18 mouse cellular contexts compared by ENCODE assay signal in the genomic region with DNA sequence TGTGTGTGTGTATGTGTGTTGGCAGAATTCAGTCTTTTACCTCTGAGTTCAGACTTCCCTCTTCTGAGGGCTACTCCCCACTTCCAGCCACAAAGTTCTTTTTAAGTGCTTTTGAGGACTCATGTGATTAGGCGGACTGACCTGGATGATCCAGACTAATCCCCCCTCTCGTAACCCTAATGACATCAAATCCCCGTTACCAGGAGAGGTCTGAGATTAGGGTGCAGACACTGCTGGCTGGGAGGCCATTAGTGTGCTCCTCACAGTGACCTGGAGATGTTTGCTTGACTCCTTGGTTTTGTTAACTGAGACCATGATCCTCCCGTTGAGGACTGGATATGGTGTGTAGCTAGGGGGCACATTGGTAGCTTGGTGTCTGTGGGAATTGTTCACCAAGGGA. TPM values are rescaled to one million over a fixed set of nuclear protein-coding genes. Genes with fewer than 3 reads are reported as not detected.
A peak's percentile ranks its signal among the peaks of the same experiment; 100 is the strongest.
DNase-seq lines count a peak whose midpoint lies in the region; ATAC-seq and TF ChIP-seq lines count a peak whose summit lies in the region.
"Had no signal": no experiment of that assay in that cellular context is flagged by ENCODE, and none has a peak within 500 bp of the region (broad histone marks: within the 10 kb centered on the region; RNA-seq: fewer than 3 reads in every experiment).

No protein-coding gene starts in this region.

- no peak overlapping the region for H3K9ac ChIP-seq in forebrain, embryonic 12.5 days
- H3K9ac ChIP-seq in forebrain, postnatal 0 days: no peak overlapping the region
- peak overlapping the region; percentile 26; the same call in 1 of the 2 replicates for H3K9ac ChIP-seq in hindbrain, embryonic 13.5 days
- H3K9ac ChIP-seq in stomach, embryonic 16.5 days (ENCODE audit: low read length): no peak overlapping the region
- H3K9ac ChIP-seq in stomach, postnatal 0 days (ENCODE audit: low read length): no peak overlapping the region
- H3K9ac ChIP-seq in lung, postnatal 0 days (replicated peaks; ENCODE audit: low read depth): no peak overlapping the region
- H3K9ac ChIP-seq: embryonic facial prominence, embryonic 15.5 days; intestine, embryonic 15.5 days; limb, embryonic 12.5 days; liver, embryonic 13.5 days; lung, embryonic 15.5 days had no signal

- peaks cover 66% of the 10 kb centered on the region for H3K4me1 ChIP-seq in forebrain, embryonic 12.5 days
- H3K4me1 ChIP-seq in forebrain, postnatal 0 days (ENCODE audit: insufficient read depth): peaks cover 13% of the 10 kb centered on the region; the same call in 1 of the 2 replicates
- peaks cover 94% of the 10 kb centered on the region for H3K4me1 ChIP-seq in hindbrain, embryonic 13.5 days (replicated peaks)
- peaks cover 51% of the 10 kb centered on the region for H3K4me1 ChIP-seq in hindbrain, embryonic 10.5 days (replicated peaks)
- peaks cover 9% of the 10 kb centered on the region for H3K4me1 ChIP-seq in stomach, embryonic 16.5 days (ENCODE audit: control insufficient read depth, insufficient read depth, low read length)
- no peaks in the 10 kb centered on the region for H3K4me1 ChIP-seq in stomach, postnatal 0 days (replicated peaks; ENCODE audit: control insufficient read depth, insufficient read depth)
- 0 out of 2 replicates have a peak, but pooled peaks cover 3% of the 10 kb centered on the region for H3K4me1 ChIP-seq in lung, postnatal 0 days (ENCODE audit: insufficient read depth, low read depth, low read length)

- peak overlapping the region; percentile 70; the same call in 1 of the 2 replicates for H3K27ac ChIP-seq in forebrain, embryonic 12.5 days
- no peak overlapping the region for H3K27ac ChIP-seq in forebrain, postnatal 0 days (ENCODE audit: low read depth, low read length)
- peak overlapping the region; percentile 69 for H3K27ac ChIP-seq in hindbrain, embryonic 13.5 days
- H3K27ac ChIP-seq in hindbrain, embryonic 10.5 days: no peak overlapping the region
- H3K27ac ChIP-seq in stomach, embryonic 16.5 days (ENCODE audit: low read length): no peak overlapping the region
- H3K27ac ChIP-seq in stomach, postnatal 0 days (replicated peaks): no peak overlapping the region
- H3K27ac ChIP-seq in lung, postnatal 0 days (ENCODE audit: low read length): no peak overlapping the region
- H3K27ac ChIP-seq: embryonic facial prominence, embryonic 15.5 days; gastrocnemius, adult 2 months; intestine, embryonic 15.5 days; limb, embryonic 12.5 days; liver, embryonic 13.5 days; lung, embryonic 15.5 days had no signal

- WGBS in forebrain, embryonic 12.5 days: 30% methylated on average over 4 of the region's 4 CpGs
- 39% methylated on average over 4 of the region's 4 CpGs for WGBS in forebrain, postnatal 0 days
- WGBS in hindbrain, embryonic 13.5 days: 74% methylated on average over 4 of the region's 4 CpGs
- WGBS in hindbrain, embryonic 10.5 days: 77% methylated on average over 4 of the region's 4 CpGs
- WGBS in stomach, embryonic 16.5 days: 63% methylated on average over 4 of the region's 4 CpGs
- 60% methylated on average over 4 of the region's 4 CpGs for WGBS in stomach, postnatal 0 days
- WGBS in lung, postnatal 0 days: 59% methylated on average over 4 of the region's 4 CpGs

- no peak overlapping the region for H3K4me3 ChIP-seq in forebrain, embryonic 12.5 days (replicated peaks)
- no peak overlapping the region for H3K4me3 ChIP-seq in forebrain, postnatal 0 days (ENCODE audit: low read depth, low read length)
- H3K4me3 ChIP-seq in hindbrain, embryonic 13.5 days: no peak overlapping the region
- H3K4me3 ChIP-seq in hindbrain, embryonic 10.5 days: no peak overlapping the region
- H3K4me3 ChIP-seq in stomach, embryonic 16.5 days (replicated peaks; ENCODE audit: low read length): no peak overlapping the region
- no peak overlapping the region for H3K4me3 ChIP-seq in stomach, postnatal 0 days (ENCODE audit: low read depth, low read length)
- H3K4me3 ChIP-seq in lung, postnatal 0 days (ENCODE audit: low read depth, low read length): no peak overlapping the region
- H3K4me3 ChIP-seq: embryonic facial prominence, embryonic 15.5 days; gastrocnemius, adult 2 months; intestine, embryonic 15.5 days; limb, embryonic 12.5 days; liver, embryonic 13.5 days; lung, embryonic 15.5 days had no signal

- DNase-seq in forebrain, postnatal 0 days: no peak
- no peak for DNase-seq in hindbrain, embryonic 10.5 days (ENCODE audit: low spot score)
- DNase-seq in stomach, postnatal 0 days (ENCODE audit: low spot score): no peak
- DNase-seq in lung, postnatal 0 days (ENCODE audit: low spot score): no peak
- DNase-seq in lung, postnatal 14 days: no peak
- DNase-seq: liver, embryonic 13.5 days; thymus, postnatal 25 days had no signal

- TF ChIP-seq EP300 in stomach, postnatal 0 days (optimal IDR thresholded peaks at IDR 0.05): no peak
- TF ChIP-seq EP300 in lung, postnatal 0 days (IDR thresholded peaks at IDR 0.05): no peak

- no peak for TF ChIP-seq CTCF in forebrain, postnatal 0 days (IDR thresholded peaks at IDR 0.05; ENCODE audit: low read depth)
- TF ChIP-seq CTCF in stomach, postnatal 0 days (IDR thresholded peaks at IDR 0.05; ENCODE audit: low read depth): no peak
- TF ChIP-seq CTCF in lung, postnatal 0 days (IDR thresholded peaks at IDR 0.05): no peak

- H3K4me2 ChIP-seq in forebrain, embryonic 12.5 days: no peak overlapping the region
- H3K4me2 ChIP-seq in forebrain, postnatal 0 days (ENCODE audit: low read depth): no peak overlapping the region
- no peak overlapping the region for H3K4me2 ChIP-seq in hindbrain, embryonic 13.5 days
- no peak overlapping the region for H3K4me2 ChIP-seq in stomach, embryonic 16.5 days (ENCODE audit: low read depth, low read length)
- no peak overlapping the region for H3K4me2 ChIP-seq in stomach, postnatal 0 days (replicated peaks; ENCODE audit: low read depth)
- H3K4me2 ChIP-seq in lung, postnatal 0 days (replicated peaks; ENCODE audit: low read depth, low read length): no peak overlapping the region
- H3K4me2 ChIP-seq: embryonic facial prominence, embryonic 15.5 days; intestine, embryonic 15.5 days; limb, embryonic 12.5 days; liver, embryonic 13.5 days; lung, embryonic 15.5 days had no signal

- no peak for ATAC-seq in forebrain, embryonic 12.5 days (ENCODE audit: low FRiP score)
- ATAC-seq in forebrain, postnatal 0 days: no peak
- ATAC-seq in hindbrain, embryonic 13.5 days (ENCODE audit: low FRiP score): no peak
- ATAC-seq in stomach, embryonic 16.5 days (ENCODE audit: insufficient read depth, low FRiP score): peak; percentile 9; the same call in 1 of the 2 replicates
- no peak for ATAC-seq in stomach, postnatal 0 days (ENCODE audit: low FRiP score, low TSS enrichment)
- ATAC-seq in lung, postnatal 0 days: no peak

- H3K9me3 ChIP-seq in forebrain, embryonic 12.5 days: no peaks in the 10 kb centered on the region
- H3K9me3 ChIP-seq in forebrain, postnatal 0 days (ENCODE audit: low read length): no peaks in the 10 kb centered on the region
- H3K9me3 ChIP-seq in hindbrain, embryonic 13.5 days: no peaks in the 10 kb centered on the region
- H3K9me3 ChIP-seq in hindbrain, embryonic 10.5 days: no peaks in the 10 kb centered on the region
- H3K9me3 ChIP-seq in stomach, embryonic 16.5 days (replicated peaks; ENCODE audit: control insufficient read depth, low read length): no peaks in the 10 kb centered on the region
- no peaks in the 10 kb centered on the region for H3K9me3 ChIP-seq in stomach, postnatal 0 days (ENCODE audit: control insufficient read depth, low read length)
- no peaks in the 10 kb centered on the region for H3K9me3 ChIP-seq in lung, postnatal 0 days (ENCODE audit: low read length)
- H3K9me3 ChIP-seq: embryonic facial prominence, embryonic 15.5 days; intestine, embryonic 15.5 days; limb, embryonic 12.5 days; liver, embryonic 13.5 days; lung, embryonic 15.5 days had no signal

- no peaks in the 10 kb centered on the region for H3K27me3 ChIP-seq in forebrain, embryonic 12.5 days
- H3K27me3 ChIP-seq in forebrain, postnatal 0 days (ENCODE audit: insufficient read depth, low read length): no peaks in the 10 kb centered on the region
- H3K27me3 ChIP-seq in hindbrain, embryonic 13.5 days: no peaks in the 10 kb centered on the region
- no peaks in the 10 kb centered on the region for H3K27me3 ChIP-seq in hindbrain, embryonic 10.5 days (ENCODE audit: insufficient read depth, poor library complexity, severe bottlenecking)
- H3K27me3 ChIP-seq in stomach, embryonic 16.5 days (ENCODE audit: control insufficient read depth, insufficient read depth, low read length): no peaks in the 10 kb centered on the region
- H3K27me3 ChIP-seq in stomach, postnatal 0 days (ENCODE audit: control insufficient read depth, insufficient read depth, low read length): no peaks in the 10 kb centered on the region
- no peaks in the 10 kb centered on the region for H3K27me3 ChIP-seq in lung, postnatal 0 days (replicated peaks; ENCODE audit: insufficient read depth, low read length)
- H3K27me3 ChIP-seq: embryonic facial prominence, embryonic 15.5 days; intestine, embryonic 15.5 days; liver, embryonic 13.5 days; lung, embryonic 15.5 days had no signal

- no peaks in the 10 kb centered on the region for H3K36me3 ChIP-seq in forebrain, embryonic 12.5 days (replicated peaks)
- no peaks in the 10 kb centered on the region for H3K36me3 ChIP-seq in forebrain, postnatal 0 days (ENCODE audit: insufficient read depth)
- peaks cover 9% of the 10 kb centered on the region; the same call in 1 of the 2 replicates for H3K36me3 ChIP-seq in hindbrain, embryonic 13.5 days
- no peaks in the 10 kb centered on the region for H3K36me3 ChIP-seq in hindbrain, embryonic 10.5 days
- H3K36me3 ChIP-seq in stomach, embryonic 16.5 days (ENCODE audit: control insufficient read depth, insufficient read depth, low read length): no peaks in the 10 kb centered on the region
- no peaks in the 10 kb centered on the region for H3K36me3 ChIP-seq in stomach, postnatal 0 days (ENCODE audit: control insufficient read depth, insufficient read depth, low read length)
- H3K36me3 ChIP-seq in lung, postnatal 0 days (ENCODE audit: insufficient read depth, low read length): no peaks in the 10 kb centered on the region
- H3K36me3 ChIP-seq: embryonic facial prominence, embryonic 15.5 days; intestine, embryonic 15.5 days; limb, embryonic 12.5 days; liver, embryonic 13.5 days; lung, embryonic 15.5 days had no signal

RNA-seq across cellular contexts. Expression of gene Gnao1, which starts 30.7 kb away (rescaled TPM):
- 84.5 and 89.7 TPM in 2 replicates for polyA plus RNA-seq in forebrain, embryonic 12.5 days (2016; fragmentation: Nextera tagmentation; extraction: Ambion mirVana)
- total RNA-seq in forebrain, postnatal 0 days (2014; rRNA removed): 273 and 314 TPM in 2 replicates
- polyA plus RNA-seq in forebrain, postnatal 0 days (2015; fragmentation: Nextera tagmentation; extraction: Ambion mirVana): 239 and 301 TPM in 2 replicates
- polyA plus RNA-seq in hindbrain, embryonic 13.5 days (2015; fragmentation: Nextera tagmentation; extraction: Ambion mirVana): 145 and 150 TPM in 2 replicates
- 16.2 and 32.7 TPM in 2 replicates for polyA plus RNA-seq in hindbrain, embryonic 10.5 days (2016; fragmentation: Nextera tagmentation; extraction: Ambion mirVana)
- 11.6 and 11.7 TPM in 2 replicates for polyA plus RNA-seq in stomach, embryonic 16.5 days (2015; fragmentation: Nextera tagmentation; extraction: Ambion mirVana)
- polyA plus RNA-seq in stomach, postnatal 0 days (2015; fragmentation: Nextera tagmentation; extraction: Ambion mirVana): 7.2 and 9.5 TPM in 2 replicates
- 5.9 and 8.5 TPM in 2 replicates for polyA plus RNA-seq in lung, postnatal 0 days (2015; fragmentation: Nextera tagmentation; extraction: Ambion mirVana)
- total RNA-seq: granulocyte monocyte progenitor cell, adult 5-6 weeks; megakaryocyte, adult 5-6 weeks; MEL had no signal

Comparison
In these comparisons a context has a peak if more than half of its experiments do, and no peak if none do; other contexts are left out.
1. H3K27ac ChIP-seq: peak in forebrain, embryonic 12.5 days (single experiment) and hindbrain, embryonic 13.5 days (single experiment); none in forebrain, postnatal 0 days (single experiment), hindbrain, embryonic 10.5 days (single experiment), stomach, embryonic 16.5 days (single experiment), stomach, postnatal 0 days (single experiment) and lung, postnatal 0 days (single experiment).